Mouse (Mus musculus) gastrocnemius, adult 18-20 months (tissue): ENCODE data around the gene Mier2. TPM values are rescaled to one million over a fixed set of nuclear protein-coding genes. Genes with fewer than 3 reads are reported as not detected.

Source experiments
- DNase-seq: peaks from one replicate; pipeline ENCODE4 v3.0.0; 2021; ENCODE audit warnings: low spot score
- long read RNA-seq, 2 experiments: library from polyadenylated mRNA; stranded (forward); transcript quantifications; one replicate each; pipeline ENCODE4 v2.0.0; 2021
- total RNA-seq, 2 experiments: library from RNA; stranded (reverse); gene quantifications; 2 replicates each; pipeline ENCODE4 v1.2.3; 2021

Gene Mier2
- 10 to 100 TPM; 15.5 to 21.4 TPM for total RNA-seq
- long read RNA-seq, experiment 1, transcript Mier2-203 (14 exons, 2,676 nt): major isoform, 6 of 41 reads
- long read RNA-seq, experiment 1, partial matches to known transcripts: 2 of 41 reads
- long read RNA-seq, experiment 1, other reads (novel, unspliced or antisense): 29 of 41 reads
- long read RNA-seq, experiment 2, transcript Mier2-203 (14 exons, 2,676 nt): major isoform, 7 of 37 reads
- long read RNA-seq, experiment 2, partial matches to known transcripts: 4 of 37 reads
- long read RNA-seq, experiment 2, other reads (novel, unspliced or antisense): 26 of 37 reads

GRCm38 (mm10) chr10:79554330-79555237, at the start of gene Mier2:
TSS of gene Mier2 (minus strand) at chr10:79555199.
- DNase-seq: peak; percentile 64

GRCm38 (mm10) chr10:79597936-79598230, 42.9 kb upstream of the Mier2 start:
- no peak for DNase-seq

- DNase-seq: no peak
Observed at GRCm38 (mm10) chr10:79597051-79597935, 42.3 kb upstream of the Mier2 start.

- no peak for DNase-seq
Observed at GRCm38 (mm10) chr10:79595590-79595929, 40.6 kb upstream of the Mier2 start.

GRCm38 (mm10) chr10:79594872-79595589, 40.0 kb upstream of the Mier2 start:
- DNase-seq: peak; percentile 75

- DNase-seq: no peak
Observed at GRCm38 (mm10) chr10:79594111-79594510, 39.1 kb upstream of the Mier2 start.

GRCm38 (mm10) chr10:79590702-79591101, 35.7 kb upstream of the Mier2 start:
- DNase-seq: no peak

- no peak for DNase-seq
Observed at GRCm38 (mm10) chr10:79587752-79588126, 32.7 kb upstream of the Mier2 start.

GRCm38 (mm10) chr10:79587061-79587751, 32.2 kb upstream of the Mier2 start, which contains the start of gene Theg:
TSS of gene Theg (minus strand) at chr10:79587331.
- no peak for DNase-seq

- no peak for DNase-seq
Observed at GRCm38 (mm10) chr10:79586243-79586642, 31.2 kb upstream of the Mier2 start.

- no peak for DNase-seq
Observed at GRCm38 (mm10) chr10:79585723-79586122, 30.7 kb upstream of the Mier2 start.

- DNase-seq: no peak
Observed at GRCm38 (mm10) chr10:79585136-79585535, 30.1 kb upstream of the Mier2 start.

- no peak for DNase-seq
Observed at GRCm38 (mm10) chr10:79584426-79584825, 29.4 kb upstream of the Mier2 start.

GRCm38 (mm10) chr10:79584021-79584420, 29.0 kb upstream of the Mier2 start:
- no peak for DNase-seq

- no peak for DNase-seq
Observed at GRCm38 (mm10) chr10:79581501-79581900, 26.5 kb upstream of the Mier2 start.

GRCm38 (mm10) chr10:79580811-79581210, 25.8 kb upstream of the Mier2 start:
- no peak for DNase-seq

- no peak for DNase-seq
Observed at GRCm38 (mm10) chr10:79580356-79580755, 25.4 kb upstream of the Mier2 start.

- no peak for DNase-seq
Observed at GRCm38 (mm10) chr10:79579781-79580180, 24.8 kb upstream of the Mier2 start.

- no peak for DNase-seq
Observed at GRCm38 (mm10) chr10:79578891-79579290, 23.9 kb upstream of the Mier2 start.

- DNase-seq: no peak
Observed at GRCm38 (mm10) chr10:79578276-79578675, 23.3 kb upstream of the Mier2 start.

GRCm38 (mm10) chr10:79577376-79577775, 22.4 kb upstream of the Mier2 start:
- no peak for DNase-seq
